Mouse (Mus musculus): ENCODE measurements around the gene Rrp36. TPM values are rescaled to one million over a fixed set of nuclear protein-coding genes. Genes with fewer than 3 reads are reported as not detected.
A peak's percentile ranks its signal among the peaks of the same experiment; 100 is the strongest.

The Rrp36 gene
- total RNA-seq, 2 experiments from 2014 or later, result 17.9 to 21.6 TPM

DNA sequence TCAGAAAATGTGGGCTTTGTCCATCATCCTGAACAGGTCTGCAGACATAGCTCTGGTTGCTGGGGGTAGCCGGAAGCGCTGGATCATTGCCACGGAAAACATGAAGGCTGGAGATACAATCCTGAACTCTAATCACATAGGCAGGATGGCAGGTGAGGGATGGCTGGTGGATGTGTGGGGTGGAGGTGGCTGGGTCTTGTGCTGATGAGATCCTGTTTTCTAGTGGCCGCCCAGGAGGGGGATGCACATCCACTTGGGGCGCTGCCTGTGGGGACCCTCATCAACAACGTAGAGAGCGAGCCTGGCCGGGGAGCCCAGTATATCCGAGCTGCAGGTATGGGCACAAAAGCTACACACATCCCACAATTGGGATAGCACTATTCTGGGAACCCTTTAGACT, 25.7 kb downstream of the Rrp36 start:
- DNase-seq (ENCODE audit: low spot score in 2 of 2), result no peak

DNA sequence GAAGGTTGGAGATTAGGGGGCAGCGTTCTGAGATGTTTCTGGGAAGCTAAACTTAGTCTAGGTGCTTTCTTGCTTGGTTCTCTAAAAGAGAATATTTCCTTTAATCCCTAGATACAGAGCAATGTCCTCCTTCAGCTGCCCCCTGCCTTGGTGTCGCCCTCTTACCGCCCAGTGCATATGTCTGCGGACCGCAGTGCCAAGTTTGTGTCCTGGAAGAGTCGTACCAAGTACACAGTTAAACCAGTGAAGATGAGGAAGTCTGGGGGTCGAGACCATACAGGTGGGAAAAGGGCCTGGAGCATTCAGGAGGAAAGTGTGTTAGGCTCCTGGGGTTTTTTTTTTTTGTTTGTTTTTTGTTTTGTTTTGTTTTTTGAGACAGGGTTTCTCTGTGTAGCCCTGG, 26.9 kb downstream of the Rrp36 start:
- DNase-seq (ENCODE audit: low spot score in 2 of 2), result no peak

DNA sequence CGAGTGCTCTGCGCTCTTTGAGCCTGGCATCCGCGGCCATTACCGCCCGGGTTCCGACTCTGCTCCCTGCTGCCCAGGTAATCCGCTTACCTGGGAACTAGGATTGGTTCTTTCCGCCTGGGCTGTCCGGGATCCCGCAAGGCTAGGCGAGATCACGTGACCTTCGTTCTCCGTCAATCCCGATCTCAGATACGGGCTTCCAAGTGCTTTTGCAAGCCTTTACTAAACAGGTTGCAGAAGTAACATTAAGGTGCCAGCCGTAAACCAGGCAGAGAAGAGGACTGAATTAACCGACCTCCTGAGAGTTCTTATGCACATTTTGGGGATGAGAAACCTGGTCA, 27.9 kb downstream of the Rrp36 start:
- DNase-seq (ENCODE audit: low spot score in 2 of 2), result no peak

DNA sequence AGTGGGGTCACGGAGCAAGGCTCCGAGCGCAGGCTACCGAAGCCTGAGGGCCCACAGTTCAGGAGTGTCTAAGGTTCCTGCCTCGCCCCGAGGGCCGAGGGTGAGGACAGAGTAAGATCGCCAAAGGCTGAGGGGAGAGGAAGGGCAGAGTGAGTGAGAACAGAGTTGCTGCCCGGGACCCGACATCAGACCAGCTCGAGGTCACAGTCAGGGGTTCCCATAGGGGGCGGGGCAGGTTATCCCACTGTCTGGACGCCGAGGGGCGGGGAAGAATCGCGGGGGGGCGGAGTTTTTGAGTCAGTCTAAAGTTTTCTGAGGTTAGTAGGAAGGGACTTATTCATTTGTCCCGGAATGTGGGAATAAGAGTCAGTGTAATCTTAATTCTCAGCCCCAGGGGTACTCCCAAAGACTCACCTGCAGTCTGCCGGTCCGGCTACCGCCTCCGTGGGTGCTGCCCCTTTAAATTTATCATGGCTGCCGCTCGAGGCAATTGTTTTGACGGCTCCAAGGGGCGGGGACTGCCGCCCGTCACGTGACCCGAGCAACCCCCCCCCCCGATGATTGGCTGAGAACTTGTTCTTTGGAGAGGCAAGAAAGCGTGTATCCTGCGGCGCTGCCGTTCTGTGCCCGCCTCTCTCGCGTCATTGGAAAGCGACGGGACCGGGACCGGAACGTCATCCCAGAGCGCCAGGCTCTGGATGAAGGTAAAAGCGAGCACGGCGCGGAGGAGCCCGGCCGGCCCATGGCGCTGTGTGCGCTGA, 28.4 kb downstream of the Rrp36 start, which contains the start of the genes Klc4 and Mrpl2:
Gene Klc4, minus strand, starts transcription at position 462 of the 761 bp plus-strand sequence.
Gene Mrpl2, plus strand, starts transcription at position 669 of the 761 bp plus-strand sequence.
- DNase-seq (ENCODE audit: low spot score in 2 of 2), result peak; percentile 95 to 98

DNA sequence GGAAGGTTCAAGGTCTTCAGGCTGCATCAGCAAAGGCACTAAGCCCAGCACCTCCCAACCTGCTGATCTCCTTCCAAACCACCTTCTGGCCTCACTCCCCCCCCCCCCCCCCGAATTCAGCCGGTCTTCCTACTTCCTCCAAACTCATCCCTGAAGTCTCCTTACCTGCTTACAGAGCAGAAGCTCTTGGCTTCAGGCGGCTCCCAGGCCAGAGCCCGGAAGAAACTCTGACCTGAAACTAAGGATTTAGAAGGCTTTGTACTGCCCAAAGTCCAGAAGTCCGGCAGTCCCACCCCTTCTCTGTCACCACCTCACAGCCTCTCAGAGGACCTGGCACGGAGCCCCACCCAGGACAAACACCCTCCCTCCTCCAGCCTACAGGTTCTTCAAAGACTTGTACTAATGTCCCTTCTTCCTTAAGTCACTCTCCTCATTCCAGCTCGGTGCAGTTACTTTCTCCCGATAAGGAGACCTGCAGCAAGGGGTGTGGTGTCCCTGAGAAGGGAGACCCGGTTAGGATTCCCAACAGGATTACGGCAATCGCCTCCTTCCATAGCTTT, 29.2 kb downstream of the Rrp36 start:
- DNase-seq (ENCODE audit: low spot score in 2 of 2), result no peak

DNA sequence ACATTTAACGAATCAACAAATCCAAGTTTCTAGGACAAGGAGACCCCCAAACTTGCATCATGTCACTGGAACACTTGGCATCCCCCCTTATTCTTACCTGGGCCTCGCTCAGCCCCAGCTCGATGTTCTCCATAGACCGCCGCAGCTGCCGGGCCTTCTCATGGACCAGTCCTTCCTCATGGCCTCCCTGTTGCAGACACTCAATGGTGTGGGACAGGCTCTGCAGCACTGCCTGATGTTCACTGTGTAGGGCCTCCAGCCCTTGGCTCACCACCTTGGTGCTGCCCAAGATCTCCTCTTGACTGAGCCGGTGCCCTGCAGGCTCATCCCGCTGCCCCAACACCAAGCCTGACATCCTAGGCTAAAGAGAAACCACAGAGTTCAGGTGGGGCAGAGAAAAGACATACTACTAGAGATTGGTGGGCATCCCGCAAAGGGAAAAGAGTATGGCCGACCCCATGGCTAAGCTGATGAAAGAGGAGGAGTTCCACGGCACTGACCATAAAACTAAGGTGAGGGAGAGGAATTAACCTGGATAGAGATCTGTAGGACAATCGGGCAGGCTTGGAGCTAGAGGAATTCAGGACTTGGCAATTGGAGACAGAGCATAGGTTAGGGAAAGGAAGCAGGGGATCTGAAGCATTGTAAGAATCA, 29.9 kb downstream of the Rrp36 start:
- DNase-seq (ENCODE audit: low spot score in 2 of 2), result no peak

DNA sequence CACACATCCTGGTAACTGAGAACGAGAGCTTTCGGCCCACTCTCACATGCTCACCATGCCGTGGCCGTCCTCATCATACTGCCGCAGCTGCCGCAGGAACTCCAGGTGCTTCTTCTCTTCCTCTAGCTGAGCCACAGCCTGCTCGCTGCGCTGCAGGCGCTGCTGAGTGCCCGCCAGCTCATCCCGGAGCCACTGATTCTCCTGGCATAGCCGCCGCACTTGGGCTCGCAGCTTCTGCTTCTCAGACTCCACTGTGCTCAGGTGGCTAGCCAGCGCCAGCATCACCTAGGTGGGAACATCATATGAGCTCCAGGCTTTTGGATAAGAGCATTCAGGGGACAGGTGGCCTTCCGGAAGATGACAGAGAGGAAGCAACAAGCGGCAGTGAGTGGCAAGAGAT, 32.1 kb downstream of the Rrp36 start:
- no peak for DNase-seq (ENCODE audit: low spot score in 2 of 2)

DNA sequence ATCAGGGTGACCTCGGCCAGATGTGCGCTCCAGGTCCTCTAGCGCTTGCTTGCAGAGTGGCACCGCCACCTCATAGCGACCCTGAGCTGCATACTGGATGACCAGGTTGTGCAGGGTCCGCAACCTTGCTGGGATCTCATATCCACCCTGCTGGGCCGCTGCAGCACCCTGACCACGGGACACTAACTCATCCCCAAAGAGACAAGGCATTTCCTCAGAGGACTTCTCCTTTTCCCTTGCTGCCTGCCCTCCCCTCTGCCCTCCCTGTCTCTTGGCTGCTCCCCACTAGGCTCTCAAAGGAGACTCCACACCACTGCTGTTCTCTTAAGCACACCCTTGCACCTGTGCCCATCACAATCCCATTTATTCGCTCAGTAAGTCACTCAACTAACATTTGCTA, 34.2 kb downstream of the Rrp36 start:
- no peak for DNase-seq (ENCODE audit: low spot score in 2 of 2)

DNA sequence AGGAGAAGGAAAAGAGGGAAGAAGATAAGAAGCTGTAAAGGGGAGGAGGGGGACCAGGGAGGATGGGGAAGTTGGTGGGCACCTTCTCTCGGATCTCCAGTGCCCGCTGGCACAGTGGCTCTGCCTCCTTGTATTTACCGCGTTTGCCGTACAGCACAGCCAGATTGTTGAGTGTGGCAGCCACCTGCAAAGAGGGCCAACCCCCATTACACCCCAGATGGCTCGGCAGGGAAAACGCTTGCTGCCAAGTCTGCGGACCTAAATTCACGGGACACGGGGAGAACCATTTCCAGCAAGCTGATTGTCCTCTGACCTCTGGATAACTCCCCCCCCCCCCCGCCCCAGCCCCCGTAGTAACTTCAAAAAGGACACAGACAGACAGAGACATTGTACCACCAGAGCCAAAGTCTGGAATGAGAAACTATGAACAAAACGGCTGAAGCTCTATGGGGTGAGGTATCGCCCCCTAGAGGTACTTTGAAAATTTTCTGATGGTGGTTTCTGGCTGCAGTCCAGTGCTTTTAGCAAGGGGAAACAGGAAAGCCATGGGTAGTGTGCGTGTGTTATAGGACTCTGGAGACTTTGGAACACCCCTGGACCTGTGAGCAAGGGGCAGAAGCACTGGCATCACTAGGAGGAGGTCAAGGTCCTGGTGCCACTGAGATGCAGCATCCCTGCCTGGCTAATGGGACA, 37.2 kb downstream of the Rrp36 start:
- peak; percentile 52 to 71 for DNase-seq (ENCODE audit: low spot score in 2 of 2)

DNA sequence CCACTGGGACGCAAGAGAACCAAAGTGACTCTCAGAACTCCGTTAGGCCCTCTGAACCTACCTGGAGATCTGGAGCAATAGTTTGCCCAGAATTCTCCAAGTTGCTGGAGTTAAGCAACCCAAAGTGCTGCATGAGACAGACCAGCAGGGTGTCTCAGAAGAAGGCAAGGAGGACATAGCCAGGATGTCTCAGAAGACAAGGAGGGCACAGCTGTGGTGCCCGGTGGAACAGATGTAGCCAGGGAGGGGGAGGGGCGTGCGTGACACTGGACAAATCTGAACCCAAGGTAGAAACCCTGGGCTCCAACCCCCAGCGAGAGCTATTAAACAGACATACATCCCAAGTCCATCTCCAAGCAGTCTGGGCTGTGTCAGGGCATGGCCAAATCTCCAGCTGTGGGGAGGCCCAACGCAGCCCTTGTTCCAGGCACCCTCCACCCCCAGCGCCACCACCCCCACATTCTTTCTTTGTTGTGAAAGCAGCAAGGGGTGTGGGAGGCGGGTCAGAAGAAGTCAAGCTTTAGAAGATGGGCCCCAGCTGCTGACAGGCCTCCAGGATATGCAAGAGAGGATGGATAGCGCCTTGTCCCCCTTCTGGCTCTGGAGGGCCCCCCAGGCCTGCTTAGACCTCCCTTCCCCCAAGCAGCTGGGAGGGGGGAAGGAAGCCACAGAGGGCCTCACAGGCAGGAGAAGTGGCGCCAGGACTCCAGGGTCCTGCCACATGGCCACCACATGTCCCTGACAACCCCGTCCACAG, 44.3 kb downstream of the Rrp36 start:
- DNase-seq (ENCODE audit: low spot score in 2 of 2), result peak; percentile 44 to 64

DNA sequence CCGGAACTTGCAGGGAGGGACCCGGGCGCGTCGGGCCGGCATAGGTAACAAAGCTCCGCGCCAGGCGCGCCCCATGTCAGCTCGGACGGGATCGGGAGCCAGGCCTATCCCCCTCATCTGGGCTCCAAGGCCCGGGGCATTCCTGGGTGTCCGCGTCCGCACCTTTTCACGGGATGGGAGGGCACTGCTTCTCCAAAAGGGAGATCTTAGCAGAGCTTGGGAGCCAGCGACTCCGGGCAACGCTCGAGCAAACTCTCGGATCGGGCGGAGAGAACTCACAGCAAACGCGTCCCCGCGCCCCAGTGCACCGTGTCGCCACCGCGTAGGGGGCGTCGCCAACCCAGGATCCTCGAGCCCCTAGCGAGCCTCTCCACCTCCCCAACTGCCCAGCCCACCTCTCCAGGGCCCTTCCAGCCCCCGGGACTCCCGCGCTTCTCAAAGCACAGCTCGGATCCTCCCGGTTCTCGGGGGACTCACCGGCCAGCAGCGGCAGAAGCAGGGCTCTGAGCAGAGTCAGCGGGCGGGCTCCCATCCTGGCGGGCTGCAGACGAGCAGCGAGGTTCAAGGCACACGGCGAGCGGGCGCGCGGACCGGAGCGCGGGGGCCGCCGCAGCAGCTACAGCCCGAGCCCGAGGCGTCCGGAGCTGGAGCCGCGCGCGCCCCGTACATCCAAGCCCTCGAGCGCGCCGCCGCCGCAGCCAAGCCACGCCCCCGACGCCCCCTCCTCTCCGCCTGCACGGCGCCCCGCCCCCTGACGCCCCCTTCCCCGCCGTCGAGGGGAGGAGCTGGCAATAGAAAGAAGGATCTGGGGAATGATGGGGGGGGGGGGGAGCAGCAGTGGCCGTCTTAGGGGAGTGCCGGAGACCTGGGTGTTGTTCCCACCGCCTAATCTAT, 45.1 kb downstream of the Rrp36 start, which contains the start of gene Ptk7:
Gene Ptk7, minus strand, starts transcription at position 714 of the 894 bp plus-strand sequence.
- DNase-seq (ENCODE audit: low spot score in 2 of 2), result peak; percentile 79 to 86

DNA sequence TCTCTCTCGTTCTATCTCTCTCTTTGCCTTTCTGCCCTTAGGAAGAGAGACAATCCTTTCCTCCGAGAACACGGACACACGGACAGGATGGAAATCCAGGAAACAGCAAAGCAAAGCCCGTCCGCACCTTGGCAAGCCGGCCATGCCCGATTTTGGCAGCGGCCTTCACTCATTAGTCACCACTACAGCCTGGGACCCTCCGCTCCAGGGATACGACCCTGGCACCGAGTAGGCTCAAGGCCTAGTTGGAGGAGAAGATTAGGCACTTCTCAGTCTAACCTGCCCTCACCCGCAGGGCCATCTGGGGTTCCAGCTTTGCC, 45.7 kb downstream of the Rrp36 start:
- peak in 1 of 2 experiments; percentile 44 for DNase-seq (ENCODE audit: low spot score in 2 of 2)

DNA sequence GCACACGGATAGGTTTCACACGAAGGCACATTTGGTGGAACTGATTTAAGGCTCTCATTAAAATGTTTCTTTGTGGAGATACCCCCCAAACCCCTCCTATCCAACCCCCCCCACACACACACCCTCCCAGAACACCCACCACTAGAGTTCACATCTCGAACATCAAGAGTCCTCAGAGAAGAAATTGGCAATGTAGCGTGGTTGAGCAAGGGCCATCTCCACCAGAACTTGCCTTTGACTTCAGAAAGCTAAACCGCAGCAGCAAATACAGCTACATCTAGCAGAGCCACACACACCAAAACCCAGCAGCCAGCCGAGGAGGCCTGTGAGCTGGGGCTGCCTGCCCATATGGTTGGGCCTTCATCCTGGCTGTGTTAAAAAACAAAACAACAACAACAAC, 46.7 kb downstream of the Rrp36 start:
- no peak for DNase-seq (ENCODE audit: low spot score in 2 of 2)

DNA sequence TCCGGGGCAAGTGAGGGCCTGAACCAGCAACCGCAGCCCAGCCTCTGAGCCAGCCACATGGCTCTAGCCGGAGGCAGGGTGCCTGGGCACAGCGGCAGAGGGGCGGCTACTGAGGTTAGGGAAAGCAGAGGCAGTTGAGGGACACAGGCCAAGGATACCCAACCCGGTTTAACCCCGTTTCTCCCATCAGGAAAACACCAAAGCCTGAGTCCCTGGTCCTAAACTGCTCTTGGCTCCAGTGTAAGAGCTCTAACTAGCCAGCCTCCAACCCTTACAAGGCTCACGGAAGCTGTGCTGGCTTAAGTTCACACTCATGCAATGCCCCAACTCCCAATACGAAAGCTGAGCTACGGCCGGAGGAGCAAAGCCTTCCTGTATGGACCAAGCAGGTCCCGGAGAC, 49.6 kb downstream of the Rrp36 start:
- no peak for DNase-seq (ENCODE audit: low spot score in 2 of 2)

DNA sequence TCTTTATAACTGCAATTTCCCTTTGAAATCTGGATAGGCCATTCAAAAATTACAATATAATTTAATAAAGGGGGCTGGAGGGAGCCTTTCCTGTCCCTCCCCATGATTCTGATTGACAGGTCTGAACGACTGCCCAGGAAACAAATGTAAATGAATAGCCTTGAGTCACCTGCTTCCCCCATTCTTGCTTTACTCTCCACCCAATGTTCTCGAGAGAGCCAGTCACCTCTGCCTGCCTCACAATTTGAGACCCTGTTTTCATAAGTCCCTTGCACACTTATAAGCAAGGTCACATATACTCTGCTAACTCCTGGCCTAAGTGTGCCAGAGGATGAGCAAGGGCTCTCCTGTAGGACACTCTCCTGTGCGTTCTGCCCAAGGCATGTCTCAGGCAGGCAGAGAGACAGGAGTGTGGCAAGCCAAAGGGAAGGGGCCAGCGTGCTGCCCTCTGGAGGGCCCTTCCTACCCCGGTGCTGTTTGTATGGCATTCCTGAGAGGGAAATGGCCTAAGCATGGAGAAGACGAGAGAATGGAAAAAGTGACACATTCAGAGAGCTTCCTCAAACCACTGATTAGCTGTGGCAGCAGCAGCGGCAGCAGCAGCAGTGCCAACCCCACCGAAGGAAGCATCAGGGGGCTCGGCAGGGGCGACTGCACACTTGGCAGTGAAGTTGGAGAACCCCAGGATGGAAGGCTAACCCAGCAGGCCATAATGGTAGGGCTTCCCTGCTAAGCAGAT, 50.2 kb downstream of the Rrp36 start:
- no peak for DNase-seq (ENCODE audit: low spot score in 2 of 2)

DNA sequence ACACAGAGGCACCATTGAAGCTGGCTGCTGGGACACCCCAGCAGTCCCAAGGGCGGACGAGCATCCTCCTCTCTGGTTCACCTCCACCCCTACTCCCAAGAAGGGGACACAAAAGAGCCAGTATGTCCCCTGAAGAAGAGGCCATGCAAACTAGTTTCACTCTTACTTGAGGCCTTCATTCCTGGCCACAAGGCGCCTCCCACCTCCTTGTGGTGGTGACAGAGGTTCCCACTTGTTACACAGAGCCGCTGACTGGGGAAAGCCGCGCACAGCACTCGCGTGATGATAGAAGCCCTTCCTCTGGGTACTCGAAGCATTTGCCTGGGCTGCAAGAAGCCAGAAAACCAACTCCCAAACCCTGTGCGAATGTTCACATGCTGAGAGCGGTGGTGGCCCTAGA, 51.9 kb downstream of the Rrp36 start:
- DNase-seq (ENCODE audit: low spot score in 2 of 2), result no peak

DNA sequence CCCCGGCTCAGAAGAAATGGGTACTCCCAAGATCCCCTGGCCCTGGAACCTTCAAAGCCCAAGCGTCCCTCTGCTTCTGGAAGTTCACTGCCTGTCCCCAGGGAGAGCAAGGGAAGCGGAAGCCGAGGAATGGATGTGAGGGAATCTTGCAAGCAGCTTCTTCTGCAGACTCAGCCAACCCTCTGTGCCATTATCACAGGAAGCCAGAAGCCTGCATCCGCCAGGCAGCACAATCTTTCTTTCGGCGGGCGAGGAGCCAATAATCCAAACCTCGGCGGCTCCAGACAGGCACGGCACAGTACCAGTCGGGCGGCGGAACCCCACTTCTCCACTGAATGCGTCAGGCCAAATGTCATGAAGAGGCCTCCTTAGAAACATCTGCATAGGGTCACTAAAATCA, 52.8 kb downstream of the Rrp36 start:
- peak in 1 of 2 experiments; percentile 53 for DNase-seq (ENCODE audit: low spot score in 2 of 2)

DNA sequence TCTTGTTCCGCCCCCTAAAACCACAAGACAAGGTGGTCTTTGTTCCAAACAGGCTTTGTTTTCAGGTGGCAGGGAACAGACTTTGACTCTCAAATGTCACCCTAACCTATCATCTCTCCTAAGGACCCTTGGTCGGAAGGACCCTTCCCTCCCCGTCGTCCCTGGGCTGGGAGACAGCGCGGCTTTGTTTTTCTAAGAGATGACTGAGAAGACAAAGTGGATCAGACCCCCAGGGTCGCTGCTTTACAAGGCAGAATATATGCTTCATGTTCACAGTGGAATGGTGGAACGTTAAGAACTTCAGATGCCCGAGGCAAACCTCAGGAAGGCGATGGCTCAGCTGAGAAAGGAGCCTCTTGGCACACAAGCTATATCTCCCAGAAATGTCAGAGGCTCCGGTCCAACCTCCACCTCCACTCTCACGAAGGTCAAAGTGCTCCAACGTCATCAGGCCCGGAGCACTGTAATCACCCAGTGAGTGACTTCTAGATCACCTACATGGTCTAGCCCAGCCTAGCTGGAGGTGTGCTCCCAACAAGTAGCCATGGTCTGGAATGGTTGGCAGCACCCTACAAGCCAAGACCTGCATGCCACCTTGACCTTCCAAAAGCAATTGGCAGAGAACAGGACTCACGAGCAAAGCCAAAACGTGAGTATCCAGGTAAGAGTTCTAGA, 54.3 kb downstream of the Rrp36 start:
- DNase-seq (ENCODE audit: low spot score in 2 of 2), result no peak
